Comparison of ENCODE assay signal across 24 mouse cellular contexts in genomic region chr15:12438081-12438480, GRCm38 (mm10).
DNase-seq lines count a peak whose midpoint lies in the region; ATAC-seq and TF ChIP-seq lines count a peak whose summit lies in the region.
"Had no signal": no experiment of that assay in that cellular context is flagged by ENCODE, and none has a peak within 500 bp of the region (broad histone marks: within the 10 kb centered on the region; RNA-seq: fewer than 3 reads in every experiment).

No protein-coding gene starts in this region.

- 74% methylated on average over 11 of the region's 11 CpGs for WGBS in limb, embryonic 13.5 days
- WGBS in limb, embryonic 10.5 days = 86% methylated on average over 11 of the region's 11 CpGs
- 73% methylated on average over 11 of the region's 11 CpGs for WGBS in stomach, embryonic 15.5 days

- no peak for TF ChIP-seq CTCF in brain, embryonic 14.5 days (IDR thresholded peaks at IDR 0.05; ENCODE audit: borderline replicate concordance, extremely low read depth, insufficient read depth, insufficient read length)

- no peaks in the 10 kb centered on the region for H3K27me3 ChIP-seq in limb, embryonic 13.5 days
- H3K27me3 ChIP-seq in limb, embryonic 10.5 days (ENCODE audit: low read depth, poor library complexity, severe bottlenecking) = no peaks in the 10 kb centered on the region
- H3K27me3 ChIP-seq in stomach, embryonic 15.5 days (replicated peaks) = no peaks in the 10 kb centered on the region
- H3K27me3 ChIP-seq: CH12.LX; embryonic facial prominence, embryonic 13.5 days; forebrain, embryonic 13.5 days; hindbrain, embryonic 12.5 days had no signal

- TF ChIP-seq POLR2A in brain, embryonic 14.5 days (IDR thresholded peaks at IDR 0.05; ENCODE audit: borderline replicate concordance, extremely low read depth, insufficient read depth, insufficient read length, poor library complexity, severe bottlenecking) = no peak

- H3K27ac ChIP-seq in limb, embryonic 13.5 days = 0 out of 2 replicates have a peak overlapping the region, but pooled peaks have one; percentile 22
- H3K27ac ChIP-seq in limb, embryonic 10.5 days = no peak overlapping the region
- peak overlapping the region; percentile 76 for H3K27ac ChIP-seq in stomach, embryonic 15.5 days
- H3K27ac ChIP-seq: embryonic facial prominence, embryonic 13.5 days; forebrain, embryonic 13.5 days; gastrocnemius, adult 2 months; heart, embryonic 10.5 days; hindbrain, embryonic 12.5 days; hindbrain, postnatal 0 days had no signal

- H3K9me3 ChIP-seq in limb, embryonic 13.5 days = no peaks in the 10 kb centered on the region
- H3K9me3 ChIP-seq in limb, embryonic 10.5 days (replicated peaks) = no peaks in the 10 kb centered on the region
- no peaks in the 10 kb centered on the region for H3K9me3 ChIP-seq in stomach, embryonic 15.5 days
- H3K9me3 ChIP-seq: embryonic facial prominence, embryonic 13.5 days; forebrain, embryonic 13.5 days; heart, embryonic 10.5 days; hindbrain, embryonic 12.5 days had no signal

- H3K9ac ChIP-seq in limb, embryonic 13.5 days = no peak overlapping the region; the same call in 1 of the 2 replicates
- H3K9ac ChIP-seq in stomach, embryonic 15.5 days = no peak overlapping the region
- H3K9ac ChIP-seq: embryonic facial prominence, embryonic 13.5 days; forebrain, embryonic 13.5 days; hindbrain, embryonic 12.5 days had no signal

- H3K4me1 ChIP-seq in limb, embryonic 13.5 days = peaks cover 26% of the 10 kb centered on the region
- H3K4me1 ChIP-seq in limb, embryonic 10.5 days = peaks cover 35% of the 10 kb centered on the region
- H3K4me1 ChIP-seq in stomach, embryonic 15.5 days = peaks cover 14% of the 10 kb centered on the region
- H3K4me1 ChIP-seq: forebrain, embryonic 13.5 days had no signal

- no peak for ATAC-seq in limb, embryonic 13.5 days (ENCODE audit: low FRiP score, low read depth)
- ATAC-seq in granulocyte monocyte progenitor cell, adult 5-6 weeks (replicated peaks; ENCODE audit: poor library complexity, severe bottlenecking) = peak; percentile 20
- ATAC-seq in stomach, embryonic 15.5 days (ENCODE audit: insufficient read depth, low FRiP score, low read depth) = no peak
- ATAC-seq: forebrain, embryonic 13.5 days; hindbrain, postnatal 0 days had no signal

- H3K4me3 ChIP-seq in limb, embryonic 13.5 days = no peak overlapping the region
- no peak overlapping the region for H3K4me3 ChIP-seq in limb, embryonic 10.5 days
- no peak overlapping the region for H3K4me3 ChIP-seq in stomach, embryonic 15.5 days (replicated peaks)
- H3K4me3 ChIP-seq: embryonic facial prominence, embryonic 13.5 days; forebrain, embryonic 13.5 days; gastrocnemius, adult 2 months; heart, embryonic 10.5 days; hindbrain, embryonic 12.5 days had no signal

- no peak overlapping the region for H3K4me2 ChIP-seq in limb, embryonic 13.5 days (replicated peaks)
- no peak overlapping the region for H3K4me2 ChIP-seq in stomach, embryonic 15.5 days
- H3K4me2 ChIP-seq: embryonic facial prominence, embryonic 13.5 days; forebrain, embryonic 13.5 days; hindbrain, embryonic 12.5 days had no signal

- H3K36me3 ChIP-seq in limb, embryonic 13.5 days = peaks cover 12% of the 10 kb centered on the region; the same call in 1 of the 2 replicates
- H3K36me3 ChIP-seq in limb, embryonic 10.5 days = no peaks in the 10 kb centered on the region; the same call in 1 of the 2 replicates
- H3K36me3 ChIP-seq in stomach, embryonic 15.5 days = no peaks in the 10 kb centered on the region
- H3K36me3 ChIP-seq: heart, embryonic 10.5 days; hindbrain, embryonic 12.5 days had no signal

- no peak for DNase-seq in limb, embryonic 10.5 days (ENCODE audit: low spot score)
- DNase-seq in brain, embryonic 14.5 days (ENCODE audit: low read depth) = peak; percentile 14
- no peak for DNase-seq in gastrocnemius, postnatal 4 days (ENCODE audit: low spot score in 2 of 2)
- no peak for DNase-seq in thymus, postnatal 14 days
- no peak for DNase-seq in layer of hippocampus, adult 11-12 months (ENCODE audit: low spot score)
- DNase-seq: adrenal gland, adult 8-10 months; adrenal gland, postnatal 36 days; cerebellum, adult 11 months; cerebellum, adult 8-10 months; cerebellum, postnatal 14 days; gastrocnemius, adult 2 months; gastrocnemius, postnatal 25 days; heart, adult 18-20 months; heart, postnatal 10 days; heart, postnatal 4 days had no signal
